Mouse (Mus musculus) adipocyte (in vitro differentiated cells): Measurements from ENCODE around the gene Ocln.
"Not testable (repeated sequence)": the region's sequence is repeated elsewhere in the genome, so short reads cannot be mapped to it uniquely, and the experiment has no call there.

Experiments
- DNase-seq: peaks from one replicate; pipeline ENCODE4 v3.0.0-alpha.2; 2016; ENCODE audit warnings: low spot score

The Ocln gene

DNA sequence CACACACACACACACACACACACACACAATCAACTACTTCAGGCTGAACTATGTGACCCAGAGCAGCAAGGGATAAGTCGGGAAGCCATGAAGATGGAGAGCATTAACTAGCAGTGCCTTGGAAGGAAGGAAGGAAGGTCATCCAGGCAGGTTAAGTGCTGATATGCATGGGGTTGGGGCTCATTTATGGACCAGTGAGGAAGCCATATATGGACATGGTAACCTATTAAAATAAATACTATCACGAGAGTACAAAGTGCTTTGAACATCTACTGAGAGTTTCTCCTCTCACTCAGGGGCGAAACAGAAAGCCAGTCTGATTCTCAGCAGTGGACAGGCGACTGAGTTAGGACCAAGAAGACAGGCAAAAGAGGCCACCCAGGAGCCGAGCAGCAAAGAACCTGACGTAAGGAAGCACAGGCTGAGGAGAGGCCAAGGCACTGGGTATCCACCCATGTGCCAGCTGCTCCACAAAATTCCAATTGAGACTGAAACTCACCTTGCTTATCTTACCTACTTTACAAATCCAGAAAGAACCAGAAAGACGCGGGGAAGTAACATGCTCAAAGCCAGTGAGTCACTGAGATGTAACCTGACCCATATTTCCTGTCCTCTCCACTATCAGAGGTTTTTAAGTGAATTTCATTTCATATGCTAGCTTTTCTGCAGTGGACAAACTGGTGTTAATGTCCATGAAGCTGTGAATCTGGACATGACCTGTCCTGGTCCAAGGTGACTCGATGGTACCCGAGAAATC is 9.3 kb downstream of the Ocln start:
- no peak for DNase-seq

DNA sequence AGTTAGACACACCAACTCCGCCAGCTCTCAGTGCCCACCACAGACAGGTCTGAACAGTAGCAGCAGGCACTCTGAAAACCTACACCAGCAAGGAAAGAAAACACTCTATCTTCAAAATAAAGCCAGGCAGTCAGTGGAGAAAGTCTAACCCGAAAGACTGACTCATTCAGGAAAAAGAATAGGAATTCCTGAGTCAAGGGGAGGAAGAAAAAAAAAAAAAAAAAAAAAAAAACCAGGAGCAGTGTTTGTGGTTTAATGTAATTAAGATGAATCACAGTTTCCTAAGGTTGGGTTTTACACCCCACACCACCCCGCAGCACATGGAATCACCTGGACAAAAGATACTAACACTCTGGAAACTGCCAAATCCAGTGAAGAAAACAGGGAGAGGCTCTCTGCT is 16.4 kb downstream of the Ocln start:
- no peak for DNase-seq

DNA sequence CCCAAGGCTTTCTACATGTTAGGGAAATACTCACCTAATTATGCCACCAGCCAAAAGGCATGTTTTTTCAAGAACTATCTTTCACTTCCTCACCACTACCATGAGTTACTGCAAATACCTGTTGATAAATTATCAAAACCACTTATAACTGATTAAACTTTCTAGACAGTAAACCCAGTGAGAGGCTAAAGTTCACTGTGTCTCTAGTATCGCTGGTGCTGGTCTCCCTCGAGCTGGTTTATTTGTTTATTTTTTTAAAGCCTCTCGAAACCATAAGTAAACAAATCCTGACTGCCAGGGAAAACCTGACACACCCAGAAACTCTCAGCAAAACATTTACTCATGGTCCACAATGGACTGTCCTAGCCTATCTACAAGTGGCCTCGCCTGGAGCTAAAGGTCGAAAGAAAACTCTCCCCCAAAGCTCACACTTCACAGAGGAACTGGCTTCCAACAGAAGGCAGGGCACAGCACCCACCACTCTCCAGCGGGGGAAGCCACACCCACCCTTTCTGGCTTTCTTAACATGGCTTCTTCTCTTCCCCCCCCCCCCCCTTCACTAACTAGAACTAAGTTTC is 19.6 kb downstream of the Ocln start:
- peak; percentile 10 for DNase-seq

DNA sequence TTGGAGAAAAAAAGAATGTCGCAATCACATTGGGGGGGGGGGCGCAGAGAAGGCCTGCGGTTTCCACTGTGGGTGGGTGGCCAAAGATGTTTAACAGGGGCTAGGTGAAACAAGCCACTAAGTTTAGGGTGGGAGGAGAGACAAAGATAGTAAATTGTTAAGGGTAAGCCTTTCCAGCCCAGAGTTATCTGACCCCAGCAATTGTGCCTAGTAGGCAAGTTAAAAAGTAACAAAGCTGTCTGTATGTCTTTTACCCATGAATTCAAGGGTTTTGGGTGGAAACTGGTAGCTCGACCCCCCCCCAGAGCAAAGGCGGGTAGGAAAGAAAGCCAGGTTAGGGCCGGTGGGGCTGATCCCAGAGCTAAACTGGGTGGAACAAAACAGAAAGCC is 25.9 kb downstream of the Ocln start:
- DNase-seq: no peak

DNA sequence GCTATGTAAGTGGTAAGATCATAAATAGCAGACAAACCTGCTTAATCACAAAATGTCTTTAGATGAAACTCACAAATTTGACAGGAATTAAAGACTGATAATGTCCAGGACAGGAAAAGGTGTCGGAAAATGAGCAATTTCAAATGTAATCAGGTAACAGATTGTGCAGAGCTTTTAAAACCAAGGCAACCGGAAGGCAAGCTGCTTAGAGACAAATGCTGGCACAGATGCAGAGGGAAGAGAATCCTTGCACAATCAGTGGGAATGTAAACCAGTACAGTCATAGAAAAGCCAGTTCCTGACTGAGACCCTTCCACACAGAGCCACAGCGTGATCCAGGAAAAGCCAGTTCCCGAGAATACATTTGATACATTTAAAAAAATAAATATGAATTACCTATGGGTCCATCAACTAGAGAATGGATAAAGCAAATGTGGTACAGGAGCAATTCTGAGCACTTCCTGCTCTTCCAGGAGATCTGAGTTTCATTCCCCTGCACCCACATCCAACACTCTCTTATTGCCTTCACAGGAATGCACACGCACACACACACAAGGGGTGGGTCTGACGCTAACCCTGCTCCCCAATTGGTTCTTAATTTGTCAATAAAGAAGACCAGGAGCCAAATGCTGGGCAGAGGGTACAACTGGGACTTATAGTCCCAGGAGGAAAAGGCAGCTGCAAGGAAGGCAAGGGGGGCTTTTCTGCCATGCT is 26.4 kb downstream of the Ocln start:
- DNase-seq: peak; percentile 35

DNA sequence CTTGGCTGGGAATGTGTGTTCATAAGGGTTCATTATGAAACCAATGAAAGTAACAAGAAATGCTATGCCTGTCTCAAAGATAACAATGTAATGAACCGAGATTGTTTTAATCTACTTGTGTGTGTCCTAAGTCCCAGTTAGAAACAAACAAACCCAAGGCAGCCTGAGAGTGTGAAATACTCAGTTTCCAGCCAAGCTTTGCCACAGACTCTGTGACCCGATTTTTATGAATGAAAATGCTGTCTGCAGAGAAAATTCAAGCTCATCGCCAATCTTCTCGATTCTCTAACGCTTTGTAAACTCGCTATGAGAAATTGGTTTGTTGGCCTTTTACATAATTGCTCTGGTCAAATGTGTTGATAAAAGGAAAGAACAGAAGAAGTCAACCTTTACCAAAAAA is 27.6 kb downstream of the Ocln start:
- peak; percentile 52 for DNase-seq

DNA sequence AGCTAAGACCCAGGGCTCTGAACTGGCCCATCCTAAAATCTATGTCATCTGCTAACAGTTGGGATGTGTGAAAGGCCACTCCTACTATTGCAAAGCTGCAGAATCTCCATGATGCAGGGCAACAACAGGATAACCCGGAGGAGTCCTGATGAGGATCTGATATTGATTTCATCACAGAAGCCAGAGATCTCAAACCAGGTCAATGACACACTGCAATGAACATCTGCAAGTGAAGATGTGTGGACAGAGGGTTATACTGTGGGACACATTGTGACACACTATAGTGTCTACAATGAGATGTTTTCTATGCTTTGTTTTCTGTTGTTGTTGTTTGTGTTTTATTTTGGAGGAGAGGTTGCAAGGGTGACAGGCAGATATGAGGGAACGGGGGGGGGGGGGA is 28.8 kb downstream of the Ocln start:
- no peak for DNase-seq

DNA sequence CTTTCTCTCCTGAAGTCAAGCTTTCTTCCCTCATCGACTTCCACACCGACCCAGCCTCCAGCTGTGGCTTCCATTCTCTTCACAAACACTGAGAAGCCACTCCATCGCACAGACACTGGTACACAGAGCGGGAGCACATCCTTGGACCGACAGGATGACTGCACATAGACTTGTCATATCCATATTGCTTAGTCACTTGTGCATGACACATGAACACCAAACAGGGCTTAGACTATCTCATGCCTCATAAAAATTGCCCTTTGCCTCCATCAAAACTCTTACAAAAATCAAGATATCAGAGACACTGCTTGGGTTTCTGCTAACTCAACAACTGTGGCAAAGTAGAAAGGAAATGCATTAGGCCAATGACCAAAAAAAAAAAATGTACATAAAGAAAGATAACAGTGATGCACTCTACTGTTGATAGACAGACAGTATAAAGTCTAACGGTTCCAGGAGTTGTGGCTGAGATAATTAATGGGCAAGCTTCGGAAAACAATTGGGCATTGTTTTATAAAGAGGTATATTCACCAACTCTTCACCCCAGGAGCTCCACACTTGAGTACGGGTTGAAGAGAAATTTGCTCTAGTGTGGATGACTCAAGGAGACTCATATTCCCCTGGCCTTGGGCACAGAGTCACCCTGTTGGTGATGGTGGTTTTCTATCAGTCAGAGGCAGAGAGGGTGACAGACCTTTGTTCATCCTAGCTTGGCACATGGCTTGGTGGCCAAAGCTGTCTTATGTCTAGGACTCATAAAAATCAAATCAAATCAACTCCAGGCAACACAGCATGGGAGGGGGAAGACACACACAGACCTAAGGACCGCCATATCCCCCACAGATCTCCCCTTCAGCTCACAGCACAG is 30.6 kb downstream of the Ocln start:
- DNase-seq: no peak

DNA sequence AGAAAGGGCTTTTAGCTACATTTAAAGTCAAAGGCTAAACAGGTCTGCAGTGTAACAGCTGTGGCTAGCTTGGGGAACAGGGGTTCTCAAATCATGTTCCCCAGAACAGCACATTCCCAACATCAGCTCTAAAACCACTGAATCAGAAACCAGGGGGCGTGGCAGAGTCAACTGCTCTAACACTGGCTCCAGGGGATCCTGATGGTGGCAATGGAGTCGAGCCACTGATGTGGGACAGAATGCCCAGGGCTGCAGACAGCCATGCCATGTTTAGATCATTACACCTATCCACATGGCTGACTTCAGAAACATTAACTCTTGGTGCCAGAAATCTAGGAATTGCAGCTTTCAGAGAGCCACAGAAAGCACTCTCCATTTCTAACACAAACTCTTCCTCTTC is 33.4 kb downstream of the Ocln start:
- DNase-seq: no peak

DNA sequence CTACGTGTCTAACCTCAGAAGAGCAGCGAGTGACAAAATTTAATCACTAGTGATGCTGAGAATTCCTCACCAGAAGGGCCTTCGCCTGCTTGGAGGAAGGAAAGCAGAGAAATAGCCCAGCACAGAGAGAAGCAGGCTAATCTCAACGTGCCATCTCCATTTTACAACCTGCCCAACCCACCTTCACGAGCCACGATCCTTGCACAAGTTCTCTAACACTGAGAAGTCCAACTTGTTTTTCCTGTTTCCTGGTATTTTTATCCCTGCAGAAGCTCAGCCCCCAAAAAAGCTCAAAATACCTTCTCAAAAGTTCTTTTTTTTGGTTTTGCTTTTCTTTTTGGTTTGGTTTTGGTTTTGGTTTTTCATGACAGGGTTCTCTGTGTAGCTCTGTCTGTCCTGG is 34.3 kb downstream of the Ocln start:
- no peak for DNase-seq

DNA sequence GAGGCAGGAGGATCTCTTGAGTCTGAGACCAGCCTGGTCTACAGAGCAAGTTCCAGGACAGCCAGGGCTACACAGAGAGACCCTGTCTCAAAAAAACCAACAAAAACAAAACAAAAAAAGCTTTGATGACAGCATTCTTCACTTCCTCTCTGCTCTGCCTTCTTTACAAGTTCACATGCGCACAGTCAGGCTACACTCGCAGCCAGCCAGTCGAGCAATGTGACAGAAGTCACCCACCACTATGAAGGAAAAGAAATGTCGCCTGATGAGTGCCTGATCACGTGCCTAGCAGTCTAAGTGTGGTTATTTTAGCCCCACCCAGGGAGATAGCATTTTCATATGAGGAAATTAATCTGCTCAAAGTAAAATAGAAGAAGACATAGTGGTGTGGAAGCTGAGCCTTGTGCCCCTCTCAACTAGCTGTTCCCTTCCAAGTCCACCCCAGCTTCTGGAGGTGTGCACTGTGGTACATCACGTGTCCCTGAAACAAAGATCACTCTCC is 34.8 kb downstream of the Ocln start:
- DNase-seq: no peak

DNA sequence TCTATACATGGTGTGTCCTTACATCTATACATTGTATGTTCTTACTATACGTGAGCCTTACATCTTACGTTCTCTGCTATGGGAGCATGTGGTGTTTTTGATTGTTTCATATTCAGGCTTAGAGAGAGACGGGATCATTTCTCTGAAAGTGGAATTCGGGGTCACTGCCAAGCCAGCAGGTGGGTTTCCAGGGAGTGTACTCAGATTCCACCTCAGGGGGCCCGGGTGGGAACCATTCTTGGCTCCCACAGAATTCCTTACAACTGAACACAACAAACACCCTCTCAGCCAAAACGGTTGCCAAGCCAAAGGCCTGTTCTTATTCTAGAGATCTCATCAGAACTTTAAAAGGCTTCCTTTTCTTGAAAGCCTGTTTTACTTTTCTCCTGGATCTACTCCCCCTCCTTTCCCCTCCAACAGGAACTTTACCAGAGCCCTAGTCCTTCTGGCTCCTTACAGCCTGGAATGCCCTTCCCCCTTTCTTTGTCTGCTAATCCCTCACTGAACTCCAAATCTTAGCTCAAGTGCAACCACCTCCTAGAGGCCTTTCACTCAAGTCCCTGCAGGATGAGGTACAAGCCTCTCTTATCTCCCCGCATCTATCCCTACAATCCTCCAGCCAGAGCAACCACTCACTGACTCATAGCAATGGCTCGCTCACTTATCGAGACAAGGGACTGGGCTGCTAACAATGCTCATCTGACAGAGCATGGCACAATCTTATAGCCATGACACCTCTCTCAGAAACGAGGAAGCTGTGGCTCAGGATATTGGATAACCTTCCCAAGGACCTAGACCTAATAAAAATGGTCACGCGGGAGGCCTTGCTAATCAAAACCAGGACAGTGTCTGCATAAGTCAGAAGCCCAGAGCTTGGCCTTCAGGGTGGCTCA is 36.1 kb downstream of the Ocln start:
- DNase-seq: no peak

DNA sequence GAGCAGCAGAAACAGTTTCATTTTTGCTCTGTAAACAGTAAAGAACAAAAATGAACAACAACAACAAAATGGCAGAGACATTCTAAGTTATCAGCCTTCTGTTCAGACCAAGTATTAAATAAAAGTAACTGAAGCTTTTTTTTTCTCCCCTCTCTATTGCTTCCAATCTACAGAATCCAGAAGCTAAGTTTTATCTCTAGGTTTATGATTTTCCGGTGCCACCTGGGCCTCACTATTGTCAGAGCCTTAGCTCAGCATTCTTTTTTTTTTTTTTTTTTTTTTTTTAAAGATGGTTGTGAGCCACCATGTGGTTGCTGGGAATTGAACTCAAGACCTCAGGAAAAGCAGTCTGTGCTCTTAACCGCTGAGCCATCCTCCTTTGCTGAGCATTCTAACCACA is 39.7 kb downstream of the Ocln start:
- DNase-seq: no peak

DNA sequence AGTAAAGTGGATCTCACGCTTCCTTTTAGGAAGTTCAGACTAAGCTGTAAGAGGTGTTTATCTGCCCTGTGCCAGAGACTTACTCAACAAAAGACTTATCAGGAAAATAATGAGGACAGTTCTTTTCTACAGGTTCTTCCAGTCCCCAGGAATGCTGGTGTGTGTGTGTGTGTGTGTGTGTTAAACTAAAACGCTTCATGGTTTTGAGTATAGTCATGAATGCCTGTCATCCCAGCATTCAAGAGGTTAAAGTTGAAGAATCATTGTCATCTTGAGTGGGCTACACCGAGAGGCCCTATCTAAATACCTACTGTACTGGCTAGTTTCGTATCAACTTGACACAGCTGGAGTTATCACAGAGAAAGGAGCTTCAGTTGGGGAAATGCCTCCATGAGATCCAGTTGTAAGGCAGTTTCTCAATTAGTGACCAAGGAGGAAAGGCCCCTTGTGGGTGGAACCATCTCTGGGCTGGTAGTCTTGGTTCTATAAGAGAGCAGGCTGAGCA is 40.6 kb downstream of the Ocln start:
- no peak for DNase-seq

DNA sequence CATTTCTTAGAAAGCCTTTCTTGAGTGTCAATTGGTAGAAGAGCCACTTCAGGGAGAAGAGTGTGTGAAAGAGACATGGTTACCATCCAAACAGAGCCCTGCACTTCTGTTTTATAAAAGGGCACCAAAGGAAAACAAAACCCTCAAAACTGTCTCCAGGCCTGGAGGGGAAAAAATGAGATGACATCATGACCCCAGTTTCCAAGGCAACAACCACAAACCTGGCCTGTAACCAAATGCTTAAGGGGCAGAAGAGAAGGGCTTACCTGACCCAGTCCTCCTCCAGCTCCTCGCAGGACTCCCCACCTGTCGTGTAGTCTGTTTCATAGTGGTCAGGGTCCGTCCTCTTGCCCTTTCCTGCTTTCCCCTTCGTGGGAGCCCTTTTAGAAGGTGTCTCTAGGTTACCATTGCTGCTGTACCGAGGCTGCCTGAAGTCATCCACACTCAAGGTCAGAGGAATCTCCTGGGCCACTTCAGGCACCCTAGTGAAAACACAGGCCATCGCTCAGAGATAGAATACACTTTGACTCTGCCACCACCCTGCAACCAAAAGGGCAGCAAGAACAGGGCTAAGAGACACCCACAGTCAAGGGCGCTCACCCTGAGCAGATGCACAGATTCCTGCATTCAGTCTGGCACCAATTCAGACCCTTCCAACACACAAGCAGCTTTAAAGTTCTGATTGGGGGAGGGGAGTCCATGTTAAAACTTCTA is 41.2 kb downstream of the Ocln start:
- DNase-seq: no peak

DNA sequence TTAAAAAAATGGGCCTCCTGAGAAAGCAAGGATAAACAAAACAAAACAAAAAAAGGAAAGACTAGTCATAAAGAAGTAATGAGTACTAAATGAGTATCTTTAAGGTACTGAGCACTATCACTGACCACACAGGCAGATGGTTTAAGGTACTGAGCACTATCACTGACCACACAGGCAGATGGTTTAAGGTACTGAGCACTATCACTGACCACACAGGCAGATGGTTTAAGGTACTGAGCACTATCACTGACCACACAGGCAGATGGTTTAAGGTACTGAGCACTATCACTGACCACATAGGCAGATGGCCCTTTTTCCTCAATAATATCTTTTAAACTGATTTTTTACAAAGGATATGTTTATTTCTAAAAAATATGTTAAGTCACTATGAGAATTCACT is 52.9 kb downstream of the Ocln start:
- DNase-seq: not testable (repeated sequence)

DNA sequence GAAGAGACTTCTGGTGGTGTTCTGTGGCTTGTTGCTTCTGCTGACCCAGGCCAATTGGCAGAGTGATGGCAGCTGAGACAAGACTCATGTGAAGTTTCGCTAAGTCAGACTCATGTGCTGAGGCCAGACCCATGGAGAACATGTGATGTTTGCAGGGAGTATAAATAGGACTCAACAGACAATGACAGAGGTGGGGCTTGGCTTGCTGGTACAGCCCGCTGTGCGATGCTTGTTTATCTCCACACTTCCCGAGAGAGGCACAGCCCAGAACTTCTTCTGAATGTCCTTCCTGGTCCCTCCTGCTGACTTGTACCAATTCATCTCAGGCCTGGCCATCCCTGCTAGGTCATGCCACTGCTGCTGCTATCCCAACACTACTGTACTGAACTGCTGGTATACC is 57.2 kb downstream of the Ocln start:
- no peak for DNase-seq

DNA sequence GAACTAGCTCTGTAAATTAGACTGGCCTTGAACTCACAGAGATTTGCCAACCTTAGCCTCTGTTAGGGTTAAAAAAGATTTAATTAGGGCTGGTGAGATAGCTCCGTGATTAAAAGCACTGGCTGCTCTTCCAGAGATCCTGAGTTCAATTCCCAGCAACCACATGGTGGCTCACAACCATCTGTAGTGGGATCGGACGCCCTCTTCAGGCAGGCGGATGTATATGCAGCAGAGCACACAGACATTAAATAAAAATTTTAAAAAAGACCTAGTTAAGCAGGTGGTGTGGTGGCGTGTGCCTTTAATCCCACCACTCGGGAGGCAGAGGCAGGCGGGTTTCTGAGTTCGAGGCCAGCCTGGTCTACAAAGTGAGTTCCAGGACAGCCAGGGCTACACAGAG is 58.1 kb downstream of the Ocln start:
- DNase-seq: not testable (repeated sequence)

DNA sequence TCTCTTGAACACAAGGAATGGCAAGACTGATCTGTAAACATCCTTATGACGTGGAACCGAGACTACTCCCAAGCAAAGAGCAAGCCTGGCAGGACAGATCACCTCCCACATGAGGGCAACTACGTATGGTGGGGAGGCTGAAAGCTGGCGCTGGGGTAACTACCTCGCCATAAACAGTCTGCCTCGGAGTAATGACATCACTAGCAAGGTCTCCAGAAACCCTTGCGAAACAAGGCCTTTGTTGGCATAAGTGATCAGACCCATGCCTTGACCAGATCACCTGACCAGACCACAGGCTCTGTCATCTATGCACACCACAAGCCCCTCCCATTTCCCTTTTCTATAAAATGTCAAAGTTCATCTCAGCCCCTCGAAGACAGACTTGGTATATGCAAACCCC is 59.2 kb downstream of the Ocln start:
- DNase-seq: peak; percentile 3

DNA sequence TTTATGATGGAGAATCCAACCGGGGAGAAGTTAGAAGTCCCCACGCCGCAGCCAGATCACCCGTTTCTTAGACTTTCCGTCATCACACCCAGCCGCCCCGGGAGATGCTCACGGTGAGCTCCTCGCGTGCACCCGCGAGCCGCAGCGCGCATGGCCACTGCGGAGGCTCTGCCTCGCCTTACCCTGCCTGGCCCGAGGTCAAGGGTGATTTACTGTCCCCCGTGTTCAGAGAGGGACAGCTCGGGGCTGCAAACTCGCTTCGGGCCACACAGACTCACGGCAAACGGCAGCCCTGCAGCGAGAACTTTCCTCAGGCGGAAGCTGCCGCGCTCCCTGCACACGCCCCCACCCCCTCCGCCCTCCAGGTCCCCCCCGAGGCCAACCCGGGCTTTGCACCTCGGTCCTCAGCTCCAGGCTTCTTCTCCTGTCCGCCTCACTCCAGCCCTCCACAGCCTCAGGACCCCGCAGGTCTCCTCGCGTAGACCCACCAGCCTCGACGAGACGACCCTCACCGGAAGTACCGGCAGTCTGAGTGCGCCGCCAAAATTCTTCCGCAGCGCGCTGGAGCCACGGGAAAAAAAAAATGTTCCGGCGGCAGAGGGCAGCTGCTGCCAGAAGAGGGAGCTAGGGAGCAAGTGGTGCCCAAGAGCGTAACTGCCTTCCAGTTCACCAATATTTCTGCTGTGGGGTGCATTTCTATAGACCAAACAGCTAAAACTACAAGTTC is 60.3 kb downstream of the Ocln start, which contains the start of gene Gtf2h2:
TSS of gene Gtf2h2 (minus strand) at position 519 of the 727 bp plus-strand sequence.
- peak; percentile 83 for DNase-seq
